Mouse (Mus musculus) heart, embryonic 10.5 days (tissue): ENCODE data around the gene Six2. TPM values are rescaled to one million over a fixed set of nuclear protein-coding genes. Genes with fewer than 3 reads are reported as not detected.

Source experiments
- DNase-seq: peaks from one replicate; pipeline ENCODE4 v3.0.0-alpha.2; 2017; ENCODE audit warnings: low spot score
- H3K27ac ChIP-seq: fragments of 300-500 bp; sonication (generic); 2 replicates; pipeline ENCODE4 v1.5.1; 2016; ENCODE audit warnings: mild to moderate bottlenecking
- H3K27me3 ChIP-seq: fragments of 300-500 bp; sonication (generic); 2 replicates; pipeline ENCODE4 v1.6.1; 2016; ENCODE audit warnings: mild to moderate bottlenecking; ENCODE audit not compliant: poor library complexity, insufficient read depth, severe bottlenecking
- H3K36me3 ChIP-seq: fragments of 300-500 bp; sonication (generic); 2 replicates; pipeline ENCODE4 v1.6.1; 2016; ENCODE audit warnings: mild to moderate bottlenecking, moderate library complexity
- H3K4me1 ChIP-seq: fragments of 300-500 bp; sonication (generic); 2 replicates; pipeline ENCODE4 v1.6.1; 2016; ENCODE audit warnings: mild to moderate bottlenecking
- H3K4me3 ChIP-seq: fragments of 300-500 bp; sonication (generic); 2 replicates; pipeline ENCODE4 v1.5.1; 2016; ENCODE audit warnings: mild to moderate bottlenecking, moderate library complexity
- H3K9me3 ChIP-seq: fragments of 300-500 bp; sonication (generic); 2 replicates; pipeline ENCODE4 v1.6.1; 2016; ENCODE audit warnings: mild to moderate bottlenecking, moderate library complexity
- WGBS: fragments of 180-500 bp; shearing (Covaris S2); methylation state at CpG from one replicate; pipeline ENCODE4 v1.1.7; 2016; 5-methylcytosine and 5-hydroxymethylcytosine counted together
- polyA plus RNA-seq: library from polyadenylated mRNA; unstranded; fragments of >200 nt; fragmentation: Nextera tagmentation; extraction: Ambion mirVana; gene quantifications from 2 replicates; pipeline ENCODE4 v1.2.1, GENCODE M21; 2016

The Six2 gene
- polyA plus RNA-seq, 1 experiment from 2014 or later = 1.7 TPM

DNA sequence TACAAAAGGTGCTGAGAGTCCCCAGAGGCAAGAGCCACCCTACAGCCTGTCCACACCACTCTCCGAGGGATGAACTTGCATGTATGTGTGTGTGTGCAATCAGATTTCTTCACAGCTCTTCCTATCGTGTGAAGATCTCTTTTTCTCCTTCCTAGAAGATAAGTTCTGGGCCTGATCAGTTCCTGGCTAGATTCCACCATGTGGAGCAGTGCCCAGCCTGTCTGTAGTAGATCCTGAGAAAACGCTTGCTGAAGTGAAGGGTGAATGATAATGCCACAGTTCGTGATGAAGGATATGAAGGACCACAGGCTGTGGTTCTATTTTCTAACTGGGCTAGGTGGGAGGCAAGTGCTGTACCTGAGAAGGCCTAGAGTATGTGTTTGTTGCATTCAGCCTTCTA lies 12.0 kb upstream of the Six2 start:
- peaks cover 92% of the 10 kb centered on the region for H3K27me3 ChIP-seq
- 66% methylated on average over 4 of the region's 4 CpGs for WGBS
- H3K4me1 ChIP-seq = peaks cover 6% of the 10 kb centered on the region
- H3K9me3 ChIP-seq = no peaks in the 10 kb centered on the region
- no peak for DNase-seq
- H3K27ac ChIP-seq = no peak overlapping the region
- H3K36me3 ChIP-seq = no peaks in the 10 kb centered on the region
- no peak overlapping the region for H3K4me3 ChIP-seq

- H3K36me3 ChIP-seq = no peaks in the 10 kb centered on the region
- H3K27me3 ChIP-seq = peaks cover 90% of the 10 kb centered on the region
- H3K9me3 ChIP-seq = no peaks in the 10 kb centered on the region
- H3K4me3 ChIP-seq = no peak overlapping the region
- 70% methylated on average over 6 of the region's 6 CpGs for WGBS
- no peak for DNase-seq
- peaks cover 6% of the 10 kb centered on the region for H3K4me1 ChIP-seq
- no peak overlapping the region for H3K27ac ChIP-seq
Measured at GRCm38 (mm10) chr17:85698643-85699042, 10.6 kb upstream of the Six2 start.

GRCm38 (mm10) chr17:85697976-85698375 lies 9.9 kb upstream of the Six2 start:
- 81% methylated on average over 1 of the region's 1 CpGs for WGBS
- no peak for DNase-seq

DNA sequence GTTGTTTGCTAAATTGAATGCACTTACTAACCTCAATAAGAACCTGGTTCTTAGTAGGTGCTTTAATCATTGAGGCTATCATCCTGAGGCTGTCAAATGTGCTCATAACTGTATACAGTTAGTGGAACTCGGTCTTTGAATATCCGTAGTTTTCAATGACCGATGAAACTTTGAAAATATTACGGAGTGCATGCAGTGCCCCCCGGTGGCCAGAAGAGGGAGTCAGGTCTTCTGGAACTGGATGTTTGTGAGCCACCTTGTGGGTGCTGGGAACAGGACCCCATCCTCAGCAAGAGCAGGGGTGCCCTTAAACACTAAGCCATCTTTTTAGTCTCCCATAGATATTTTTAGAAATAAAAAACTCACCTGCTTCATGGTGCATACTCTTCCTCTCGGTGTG lies 6.4 kb upstream of the Six2 start:
- Histone ChIP-seq H3K4me3 (no peak overlapping the region), H3K36me3 (no peaks in the 10 kb centered on the region), H3K27ac (no peak overlapping the region), H3K9me3 (no peaks in the 10 kb centered on the region), H3K4me1 (peaks cover 15% of the 10 kb centered on the region), H3K27me3 (peaks cover 98% of the 10 kb centered on the region)
- 76% methylated on average over 6 of the region's 6 CpGs for WGBS
- DNase-seq = no peak

More at GRCm38 (mm10) chr17:85697976-85698375, 9.9 kb upstream of the Six2 start:
- H3K27me3 ChIP-seq = peaks cover 92% of the 10 kb centered on the region
- H3K4me1 ChIP-seq = peaks cover 6% of the 10 kb centered on the region
- H3K27ac ChIP-seq = no peak overlapping the region
- no peak overlapping the region for H3K4me3 ChIP-seq
- H3K36me3 ChIP-seq = no peaks in the 10 kb centered on the region
- no peaks in the 10 kb centered on the region for H3K9me3 ChIP-seq

DNA sequence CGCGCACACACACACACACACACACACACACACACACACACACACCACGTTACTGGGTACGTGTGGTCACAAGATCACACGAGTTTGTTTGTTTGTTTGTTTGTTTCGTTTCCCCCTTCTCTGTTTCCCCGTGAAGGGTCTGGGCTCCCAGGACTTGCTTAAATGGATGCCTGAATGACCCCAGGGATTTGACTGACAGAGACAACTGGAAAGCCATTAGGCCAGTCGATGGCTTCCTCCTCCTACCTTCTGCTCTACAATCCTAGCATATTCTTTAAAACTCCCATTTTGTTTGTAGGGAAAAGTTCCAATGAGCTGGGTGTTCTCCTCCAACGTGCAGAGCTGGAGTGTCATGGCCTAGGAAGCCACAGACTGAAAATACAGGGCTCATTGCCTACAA lies 5.0 kb upstream of the Six2 start:
- no peak for DNase-seq
- Histone ChIP-seq H3K4me3 (no peak overlapping the region), H3K27ac (no peak overlapping the region), H3K27me3 (peaks cover 99% of the 10 kb centered on the region), H3K36me3 (no peaks in the 10 kb centered on the region), H3K9me3 (no peaks in the 10 kb centered on the region), H3K4me1 (peaks cover 28% of the 10 kb centered on the region)
- 15% methylated on average over 9 of the region's 9 CpGs for WGBS

- Histone ChIP-seq H3K27ac (no peak overlapping the region; the same call in 1 of the 2 replicates), H3K36me3 (no peaks in the 10 kb centered on the region), H3K4me1 (peaks cover 25% of the 10 kb centered on the region), H3K9me3 (no peaks in the 10 kb centered on the region), H3K4me3 (no peak overlapping the region), H3K27me3 (peaks cover 99% of the 10 kb centered on the region)
- WGBS = under 1% methylated on average over 23 of the region's 23 CpGs
- no peak for DNase-seq
Measured at GRCm38 (mm10) chr17:85692594-85692993, 4.5 kb upstream of the Six2 start.

DNA sequence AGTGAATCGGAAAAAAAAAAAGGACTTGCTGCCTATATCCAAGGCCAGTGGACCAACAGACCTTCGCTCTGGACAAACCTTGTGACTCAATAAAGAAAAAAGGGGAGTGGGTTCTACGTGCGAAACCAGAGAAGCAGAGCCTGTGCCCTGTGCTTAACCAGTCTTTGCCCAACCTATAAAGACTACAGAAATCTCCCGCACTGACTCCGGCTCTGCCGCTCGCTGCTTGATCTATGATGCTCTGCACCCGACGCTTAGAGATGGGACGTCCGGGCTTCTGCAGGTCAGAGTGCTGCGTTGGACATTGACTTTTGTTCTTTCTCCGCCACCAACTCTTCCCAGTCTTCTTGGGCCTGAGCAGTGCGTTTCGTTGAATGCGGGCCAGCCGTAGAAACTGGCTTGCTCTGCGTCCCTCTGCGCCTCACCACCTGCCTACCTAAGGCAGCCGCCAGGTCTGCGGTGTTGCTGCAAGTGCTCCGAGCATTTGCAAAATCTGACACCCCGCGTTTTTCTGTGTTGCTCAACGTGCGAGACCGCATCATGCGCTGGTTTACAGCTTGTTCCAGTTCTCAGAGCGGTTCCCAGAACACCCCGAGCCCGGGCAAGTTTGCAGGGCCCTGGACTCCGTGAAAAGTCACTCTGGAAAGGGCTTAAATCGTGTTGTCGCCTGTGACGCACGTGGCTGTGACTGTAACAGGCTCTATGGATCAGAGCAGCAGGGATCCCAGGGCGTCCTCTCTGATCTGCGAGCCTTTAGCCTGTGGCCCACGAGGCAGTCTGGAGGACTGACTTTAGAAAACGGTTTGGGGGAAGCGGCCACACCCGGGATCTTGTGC lies 3.8 kb upstream of the Six2 start:
- no peak for DNase-seq
- no peaks in the 10 kb centered on the region for H3K9me3 ChIP-seq
- H3K4me1 ChIP-seq = peaks cover 32% of the 10 kb centered on the region
- WGBS = 2% methylated on average over 43 of the region's 43 CpGs
- peaks cover 99% of the 10 kb centered on the region for H3K27me3 ChIP-seq
- no peaks in the 10 kb centered on the region for H3K36me3 ChIP-seq
- H3K27ac ChIP-seq = no peak overlapping the region
- no peak overlapping the region for H3K4me3 ChIP-seq

GRCm38 (mm10) chr17:85690969-85691335 lies 2.9 kb upstream of the Six2 start:
- Histone ChIP-seq H3K9me3 (no peaks in the 10 kb centered on the region), H3K4me3 (no peak overlapping the region), H3K27ac (no peak overlapping the region), H3K36me3 (no peaks in the 10 kb centered on the region), H3K27me3 (peaks cover 99% of the 10 kb centered on the region), H3K4me1 (peaks cover 33% of the 10 kb centered on the region)
- 6% methylated on average over 4 of the region's 4 CpGs for WGBS
- DNase-seq = no peak

- Histone ChIP-seq H3K36me3 (no peaks in the 10 kb centered on the region), H3K27ac (no peak overlapping the region), H3K4me3 (no peak overlapping the region), H3K27me3 (peaks cover 99% of the 10 kb centered on the region), H3K4me1 (peaks cover 33% of the 10 kb centered on the region), H3K9me3 (no peaks in the 10 kb centered on the region)
- DNase-seq = no peak
- WGBS = 5% methylated on average over 6 of the region's 6 CpGs
Measured at GRCm38 (mm10) chr17:85690323-85690968, 2.4 kb upstream of the Six2 start.

DNA sequence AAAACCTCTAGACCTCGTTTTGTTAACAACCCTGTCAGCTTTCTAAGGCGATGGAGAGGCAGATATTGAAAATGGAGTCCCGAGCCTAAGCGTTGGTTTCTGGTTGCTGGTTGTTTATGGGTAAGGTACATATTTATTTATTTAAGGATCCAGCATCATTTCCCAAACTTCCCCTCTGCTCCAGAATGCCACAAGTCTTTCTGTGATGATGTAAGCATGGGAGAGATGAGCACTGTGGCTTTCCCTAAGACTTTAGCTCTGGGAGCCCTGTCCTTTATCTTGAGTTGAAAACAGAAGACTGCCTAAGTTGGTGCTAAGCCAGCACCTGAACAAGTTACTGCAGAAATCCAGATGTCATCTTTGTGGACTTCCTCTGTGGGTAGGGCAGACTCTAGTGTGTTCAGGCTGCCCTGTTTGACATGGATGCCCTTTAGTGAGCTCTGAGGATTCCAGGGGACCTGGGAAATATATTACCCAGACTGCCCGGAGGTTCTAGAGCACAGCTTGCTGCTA lies 1.8 kb upstream of the Six2 start:
- Histone ChIP-seq H3K36me3 (no peaks in the 10 kb centered on the region), H3K4me1 (peaks cover 39% of the 10 kb centered on the region), H3K27me3 (peaks cover 100% of the 10 kb centered on the region), H3K27ac (no peak overlapping the region), H3K4me3 (no peak overlapping the region), H3K9me3 (no peaks in the 10 kb centered on the region)
- no peak for DNase-seq
- WGBS = 16% methylated on average over 5 of the region's 5 CpGs

- no peak for DNase-seq
- Histone ChIP-seq H3K4me3 (peak overlapping the region; percentile 60), H3K27me3 (peaks cover 100% of the 10 kb centered on the region), H3K4me1 (peaks cover 39% of the 10 kb centered on the region), H3K36me3 (no peaks in the 10 kb centered on the region), H3K27ac (0 out of 2 replicates have a peak overlapping the region, but pooled peaks have one; percentile 32), H3K9me3 (no peaks in the 10 kb centered on the region)
- WGBS = 2% methylated on average over 35 of the region's 35 CpGs
Measured at GRCm38 (mm10) chr17:85688911-85689806, 1.1 kb upstream of the Six2 start.

- H3K27ac ChIP-seq = peak overlapping the region; percentile 56
- no peaks in the 10 kb centered on the region for H3K36me3 ChIP-seq
- H3K4me3 ChIP-seq = peak overlapping the region; percentile 60
- peaks cover 37% of the 10 kb centered on the region for H3K4me1 ChIP-seq
- no peaks in the 10 kb centered on the region for H3K9me3 ChIP-seq
- WGBS = 2% methylated on average over 107 of the region's 109 CpGs
- no peak for DNase-seq
- H3K27me3 ChIP-seq = peaks cover 100% of the 10 kb centered on the region
Measured at GRCm38 (mm10) chr17:85687421-85688235, 446 bp downstream of the Six2 start.
